Mouse (Mus musculus): ENCODE data around the gene Gm17606.

The Gm17606 gene

GRCm38 (mm10) chr14:54669381-54669780, 28.6 kb downstream of the Gm17606 start:
- DNase-seq = peak; percentile 70

- no peak for DNase-seq
Observed at GRCm38 (mm10) chr14:54674317-54674716, 33.6 kb downstream of the Gm17606 start.

GRCm38 (mm10) chr14:54676290-54676689, 35.5 kb downstream of the Gm17606 start:
- DNase-seq = no peak

- no peak for DNase-seq
Observed at GRCm38 (mm10) chr14:54678657-54679304, 38.0 kb downstream of the Gm17606 start.

- DNase-seq = peak; percentile 28
Observed at GRCm38 (mm10) chr14:54682396-54682795, 41.6 kb downstream of the Gm17606 start.

GRCm38 (mm10) chr14:54685471-54685870, 44.7 kb downstream of the Gm17606 start:
- DNase-seq = no peak

GRCm38 (mm10) chr14:54686063-54686521, 45.3 kb downstream of the Gm17606 start, which contains the start of gene 1700123O20Rik:
TSS of gene 1700123O20Rik (plus strand) at chr14:54686216.
- peak; percentile 84 for DNase-seq

GRCm38 (mm10) chr14:54686522-54687143, 45.9 kb downstream of the Gm17606 start, which contains the start of gene Acin1:
TSS of gene Acin1 (minus strand) at chr14:54686931.
- peak; percentile 100 for DNase-seq

- no peak for DNase-seq
Observed at GRCm38 (mm10) chr14:54687251-54687650, 46.5 kb downstream of the Gm17606 start.

- DNase-seq = no peak
Observed at GRCm38 (mm10) chr14:54695042-54695441, 54.3 kb downstream of the Gm17606 start.

GRCm38 (mm10) chr14:54696752-54697151, 56.0 kb downstream of the Gm17606 start:
- DNase-seq = no peak

Data from thymus, postnatal 14 days (tissue).